In genomic region chr2:38533322-38533721, GRCm38 (mm10) we compare ENCODE assay signal across 8 mouse cellular contexts. TPM values are rescaled to one million over a fixed set of nuclear protein-coding genes. Genes with fewer than 3 reads are reported as not detected.
DNase-seq lines count a peak whose midpoint lies in the region; ATAC-seq and TF ChIP-seq lines count a peak whose summit lies in the region.

No protein-coding gene starts in this region.

- 61% methylated on average over 6 of the region's 6 CpGs for WGBS in embryonic facial prominence, embryonic 15.5 days
- WGBS in kidney, adult 2 months = 55% methylated on average over 6 of the region's 6 CpGs
- 16% methylated on average over 6 of the region's 6 CpGs for WGBS in lung, postnatal 0 days

- TF ChIP-seq POLR2A in kidney, adult 2 months (IDR thresholded peaks at IDR 0.05; ENCODE audit: low read depth, low read length) = no peak

- H3K9ac ChIP-seq in embryonic facial prominence, embryonic 15.5 days = no peak overlapping the region
- H3K9ac ChIP-seq in lung, postnatal 0 days (replicated peaks; ENCODE audit: low read depth) = no peak overlapping the region

- no peaks in the 10 kb centered on the region for H3K9me3 ChIP-seq in embryonic facial prominence, embryonic 15.5 days (replicated peaks)
- no peaks in the 10 kb centered on the region for H3K9me3 ChIP-seq in lung, postnatal 0 days (ENCODE audit: low read length)

- H3K27ac ChIP-seq in embryonic facial prominence, embryonic 15.5 days (replicated peaks) = 0 out of 2 replicates have a peak overlapping the region, but pooled peaks have one; percentile 11
- H3K27ac ChIP-seq in kidney, adult 2 months (ENCODE audit: insufficient read depth, low read depth, low read length) = no peak overlapping the region
- peak overlapping the region; percentile 81 for H3K27ac ChIP-seq in lung, postnatal 0 days (ENCODE audit: low read length)

- DNase-seq in Patski (ENCODE audit: low read depth, low spot score) = no peak
- DNase-seq in kidney, adult 2 months = peak; percentile 85
- peak; percentile 89 for DNase-seq in lung, postnatal 0 days (ENCODE audit: low spot score)
- DNase-seq in left cerebral cortex, postnatal 14 days (ENCODE audit: low spot score in 2 of 2) = no peak
- no peak for DNase-seq in testis, postnatal 14 days (ENCODE audit: low spot score)
- no peak for DNase-seq in left cerebral cortex, adult 8-10 months (ENCODE audit: low spot score in 2 of 2)
- no peak for DNase-seq in embryo, embryonic 11 days

- peak; percentile 100 for TF ChIP-seq EP300 in lung, postnatal 0 days (IDR thresholded peaks at IDR 0.05)

- in situ Hi-C loops in Patski (cut with MboI; ENCODE audit: low pct_unique_long_range_greater_than_20kb) = no loop called here

- no peaks in the 10 kb centered on the region for H3K27me3 ChIP-seq in Patski
- H3K27me3 ChIP-seq in embryonic facial prominence, embryonic 15.5 days = no peaks in the 10 kb centered on the region
- H3K27me3 ChIP-seq in kidney, adult 2 months (replicated peaks; ENCODE audit: control insufficient read depth, insufficient read depth, low read length) = no peaks in the 10 kb centered on the region
- H3K27me3 ChIP-seq in lung, postnatal 0 days (replicated peaks; ENCODE audit: insufficient read depth, low read length) = no peaks in the 10 kb centered on the region

- peaks cover 73% of the 10 kb centered on the region for H3K4me1 ChIP-seq in embryonic facial prominence, embryonic 15.5 days
- peaks cover 10% of the 10 kb centered on the region; the same call in 1 of the 2 replicates for H3K4me1 ChIP-seq in kidney, adult 2 months (ENCODE audit: control insufficient read depth, insufficient read depth, low read length)
- peaks cover 77% of the 10 kb centered on the region for H3K4me1 ChIP-seq in lung, postnatal 0 days (ENCODE audit: insufficient read depth, low read depth, low read length)

- H3K4me3 ChIP-seq in embryonic facial prominence, embryonic 15.5 days (replicated peaks) = no peak overlapping the region
- no peak overlapping the region for H3K4me3 ChIP-seq in kidney, adult 2 months (ENCODE audit: insufficient read depth, low read depth, low read length)
- H3K4me3 ChIP-seq in lung, postnatal 0 days (ENCODE audit: low read depth, low read length) = no peak overlapping the region

- peak; percentile 7 for ATAC-seq in Patski
- ATAC-seq in embryonic facial prominence, embryonic 15.5 days (ENCODE audit: insufficient number of reproducible peaks, low FRiP score, low TSS enrichment, low read depth) = no peak
- ATAC-seq in lung, postnatal 0 days = peak; percentile 83

- intact Hi-C loops in left cerebral cortex, postnatal 14 days (cut with DNase I) = no loop called here

- CTCF ChIA-PET in Patski (lab: Charles Lee) = no interaction called here

- H3K4me2 ChIP-seq in embryonic facial prominence, embryonic 15.5 days (replicated peaks) = no peak overlapping the region
- H3K4me2 ChIP-seq in lung, postnatal 0 days (replicated peaks; ENCODE audit: low read depth, low read length) = 0 out of 2 replicates have a peak overlapping the region, but pooled peaks have one; percentile 0

- H3K36me3 ChIP-seq in embryonic facial prominence, embryonic 15.5 days = no peaks in the 10 kb centered on the region; the same call in 1 of the 2 replicates
- H3K36me3 ChIP-seq in kidney, adult 2 months (ENCODE audit: control insufficient read depth, insufficient read depth, low read length) = no peaks in the 10 kb centered on the region
- no peaks in the 10 kb centered on the region for H3K36me3 ChIP-seq in lung, postnatal 0 days (ENCODE audit: insufficient read depth, low read length)

- no peak for TF ChIP-seq CTCF in Patski (IDR thresholded peaks at IDR 0.05)
- no peak for TF ChIP-seq CTCF in kidney, adult 2 months (conservative IDR thresholded peaks at IDR 0.05; ENCODE audit: insufficient read depth, insufficient read length, low read depth, low read length)
- TF ChIP-seq CTCF in lung, postnatal 0 days (IDR thresholded peaks at IDR 0.05) = no peak

- POLR2A ChIA-PET in Patski (lab: Charles Lee) = interaction anchor here (1.4 kb wide), 1 partner anchor 10 kb away, joined by 3 read pairs; no protein-coding TSS in a partner anchor

RNA-seq across cellular contexts. Expression of gene Nek6, which starts 21.9 kb away (rescaled TPM):
- polyA plus RNA-seq in Patski (2021) = 157 TPM
- polyA plus RNA-seq in embryonic facial prominence, embryonic 15.5 days (2015; fragmentation: Nextera tagmentation; extraction: Ambion mirVana) = 92.8 and 95.3 TPM in 2 replicates
- 15.0 and 18.6 TPM in 2 replicates for polyA plus RNA-seq in kidney, adult 2 months (2012; rRNA removed)
- 57.8 and 69.4 TPM in 2 replicates for polyA plus RNA-seq in lung, postnatal 0 days (2015; fragmentation: Nextera tagmentation; extraction: Ambion mirVana)
- 10 to 100 TPM; 26.3 to 28.9 TPM for total RNA-seq in left cerebral cortex, postnatal 14 days (2021)
- total RNA-seq in left cerebral cortex, adult 8-10 months (2022) = 10 to 100 TPM; 24.1 to 40.5 (median 31.4) TPM

Comparison
In these comparisons a context has a peak if more than half of its experiments do, and no peak if none do; other contexts are left out.
1. DNase-seq: peak in kidney, adult 2 months (single experiment) and lung, postnatal 0 days (single experiment); none in Patski (single experiment), left cerebral cortex, postnatal 14 days (0 of 2), testis, postnatal 14 days (single experiment), left cerebral cortex, adult 8-10 months (0 of 2) and embryo, embryonic 11 days (single experiment).